Mouse (Mus musculus): ENCODE measurements around the gene Ttc28.
"Not testable (repeated sequence)": the region's sequence is repeated elsewhere in the genome, so short reads cannot be mapped to it uniquely, and the experiment has no call there.

The Ttc28 gene

DNA sequence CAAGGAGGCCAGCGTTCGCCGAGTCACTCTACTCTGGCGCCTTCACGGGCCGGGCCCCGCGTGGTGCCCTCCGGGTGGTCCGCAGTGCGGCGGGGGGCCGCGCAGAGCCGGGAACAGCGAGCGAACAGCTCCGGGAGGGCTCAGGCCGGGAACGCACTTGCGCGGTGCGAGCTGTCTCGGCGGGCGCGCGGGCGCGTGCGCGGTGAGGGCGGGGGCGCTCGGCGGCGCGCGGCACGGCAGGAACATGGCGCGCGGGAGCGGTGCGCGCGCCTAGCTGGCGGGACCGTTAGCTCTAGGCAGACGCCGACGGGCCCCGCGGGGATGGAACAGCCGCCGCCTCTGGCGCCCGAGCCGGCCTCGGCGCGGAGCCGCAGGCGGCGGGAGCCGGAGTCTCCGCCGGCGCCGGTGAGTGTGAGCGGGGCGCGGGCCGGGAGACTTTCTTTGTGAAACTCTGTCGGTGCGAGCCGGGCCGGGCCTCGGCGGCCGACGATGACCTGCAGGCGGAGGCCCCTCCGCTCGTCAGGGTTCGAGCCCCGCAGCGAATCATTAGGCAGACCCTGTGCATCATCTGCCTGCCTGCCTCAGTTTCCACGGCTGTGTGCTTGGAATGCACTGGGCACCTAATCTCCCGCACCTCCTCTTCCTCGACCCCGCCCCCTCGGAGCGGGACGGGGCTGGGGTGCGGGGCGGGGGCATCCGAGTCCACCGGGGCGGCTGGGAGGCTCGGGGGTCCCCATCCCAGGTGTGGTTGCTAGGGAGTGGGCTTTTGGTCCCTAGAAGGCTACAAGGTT lies at the start of gene Ttc28:
TSS of gene Ttc28 (plus strand) at position 220 of the 791 bp plus-strand sequence.
- peak; percentile 72 for DNase-seq (ENCODE audit: low spot score)

DNA sequence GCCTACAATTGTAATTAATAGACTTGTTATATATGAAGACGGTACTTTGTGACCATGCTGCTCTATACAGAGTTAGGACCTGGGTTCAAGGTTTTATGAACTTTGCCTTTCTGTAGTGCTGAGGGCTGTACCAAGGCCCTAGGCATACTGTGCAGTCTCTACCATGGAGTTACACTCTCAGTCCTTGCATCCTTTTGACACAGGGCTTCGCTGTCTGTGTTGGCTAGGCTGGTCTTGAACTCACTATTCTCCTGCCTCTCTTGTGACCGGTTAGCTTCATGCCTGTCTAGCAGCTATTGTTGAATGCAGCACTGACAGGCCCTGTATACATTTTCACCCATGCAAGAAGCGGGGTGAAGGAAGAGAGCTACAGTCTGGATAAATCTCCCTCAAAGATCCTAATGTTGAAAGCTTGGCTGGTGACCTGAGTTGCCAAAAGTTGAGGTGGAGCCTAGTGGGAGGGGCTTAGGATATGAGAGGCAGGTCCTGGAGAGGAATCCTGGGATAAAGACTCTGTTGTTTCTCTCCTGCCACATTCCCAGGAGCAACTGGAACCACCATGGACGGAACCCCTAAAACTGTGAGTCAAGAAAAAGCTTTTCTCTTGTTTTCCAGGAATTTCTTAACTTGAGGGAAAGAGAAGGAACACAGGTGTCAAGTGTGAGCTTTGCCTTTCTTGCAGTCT lies 48.4 kb upstream of the Ttc28 start:
- no peak for DNase-seq (ENCODE audit: low spot score)

DNA sequence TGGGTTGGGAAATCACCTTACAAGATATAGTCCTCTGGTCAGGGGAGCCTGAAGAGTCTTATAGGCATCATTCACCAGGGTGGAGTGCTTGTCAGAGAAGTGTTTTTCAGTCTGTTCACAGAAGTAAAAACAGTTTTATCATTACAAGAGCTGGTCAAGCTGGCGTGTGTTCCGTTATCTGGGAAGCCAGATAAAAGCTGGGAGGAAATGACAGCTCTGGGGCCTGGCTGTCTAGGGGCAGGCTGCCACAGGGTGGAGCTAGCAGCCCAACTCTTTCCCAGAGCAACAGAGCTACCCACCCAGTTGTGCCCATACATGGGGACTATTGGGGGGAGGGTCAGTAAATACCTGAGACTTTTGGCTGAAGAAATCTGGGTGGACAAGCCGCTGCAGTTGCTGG lies 43.6 kb upstream of the Ttc28 start:
- DNase-seq (ENCODE audit: low spot score), result peak; percentile 67

DNA sequence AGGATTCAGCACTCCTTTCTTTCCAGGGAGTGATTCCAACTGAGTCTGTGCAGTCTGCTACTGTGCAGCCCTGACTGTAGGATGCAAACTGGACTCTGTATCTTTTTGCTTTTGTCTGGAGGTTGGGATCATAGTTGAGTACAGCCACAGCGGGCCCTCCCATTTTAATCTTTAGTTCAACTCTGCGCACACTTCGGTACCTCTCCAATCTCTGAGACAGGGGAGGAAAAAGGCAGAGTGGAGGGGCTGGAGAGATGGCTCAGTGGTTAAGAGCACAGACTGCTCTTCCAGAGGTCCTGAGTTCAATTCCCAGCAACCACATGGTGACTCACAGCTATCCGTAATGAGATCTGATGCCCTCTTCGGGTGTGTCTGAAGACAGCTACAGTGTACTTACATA lies 41.6 kb upstream of the Ttc28 start:
- not testable (repeated sequence) for DNase-seq (ENCODE audit: low spot score)

DNA sequence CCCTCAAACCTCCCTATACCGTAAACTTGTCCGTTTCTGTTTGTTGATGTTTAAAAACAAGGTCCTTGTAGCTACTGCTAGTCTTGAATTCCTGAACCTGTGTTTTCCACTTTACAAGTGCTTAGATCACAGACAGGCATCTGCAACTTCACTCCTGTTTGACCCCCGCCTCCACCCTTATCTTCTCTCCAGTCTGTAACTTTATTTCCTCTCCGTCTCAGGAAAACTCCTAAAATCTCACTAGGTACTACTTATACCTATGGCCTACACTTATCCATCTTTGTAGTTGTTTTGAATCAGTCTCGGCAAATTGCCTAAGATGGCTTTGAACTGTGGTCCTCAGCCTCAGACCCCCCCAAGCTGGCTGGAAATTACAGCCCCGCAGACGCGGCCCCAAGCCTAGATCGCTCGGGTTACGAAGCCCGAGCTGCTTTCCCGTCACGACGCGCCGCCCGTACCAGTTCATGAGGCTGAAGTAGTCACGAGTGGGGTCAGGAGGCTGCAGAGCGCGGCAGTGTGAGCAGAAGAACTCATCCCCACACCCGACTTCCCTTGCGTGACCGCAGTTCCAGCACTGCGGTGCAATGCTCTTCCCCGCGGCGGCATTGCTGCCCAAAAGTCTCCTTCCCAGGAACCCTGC lies 40.4 kb upstream of the Ttc28 start:
- no peak for DNase-seq (ENCODE audit: low spot score)

DNA sequence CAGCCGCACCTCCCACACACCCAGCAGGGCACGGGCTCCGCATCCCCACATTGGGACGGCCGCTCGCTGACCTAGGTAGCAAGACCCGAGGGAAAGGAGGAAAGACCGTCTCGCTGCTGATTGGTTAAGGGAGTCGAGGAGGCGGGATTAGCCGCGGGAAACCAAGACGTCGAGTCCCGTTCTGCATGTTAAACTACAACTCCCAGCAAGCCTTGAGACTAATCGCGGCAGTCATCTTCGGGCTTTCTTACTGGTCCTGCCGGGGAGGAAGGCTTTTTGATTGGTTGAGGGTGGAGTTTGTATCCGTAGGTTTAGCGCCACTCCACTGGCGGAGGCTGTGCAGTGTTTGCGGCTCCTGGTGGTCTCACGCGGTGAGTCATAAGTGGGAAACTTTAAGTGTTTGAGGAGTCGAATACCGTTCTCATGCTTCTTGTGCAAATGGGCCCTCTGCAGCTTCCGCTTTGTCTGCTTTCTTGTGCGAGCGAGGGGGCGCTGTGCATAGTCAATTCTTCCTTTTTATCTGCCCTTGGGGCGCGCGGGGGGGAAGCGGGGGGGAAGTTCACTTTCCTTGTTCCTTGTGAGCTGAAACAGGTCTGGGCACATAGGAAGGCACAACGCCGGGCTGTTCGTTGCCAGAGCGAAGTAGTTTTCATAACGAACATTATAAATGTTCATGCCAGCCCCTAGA lies 39.8 kb upstream of the Ttc28 start, which contains the start of the genes Hscb and Chek2:
TSS of gene Hscb (minus strand) at position 100 of the 688 bp plus-strand sequence.
TSS of gene Chek2 (plus strand) at position 302 of the 688 bp plus-strand sequence.
- DNase-seq (ENCODE audit: low spot score), result peak; percentile 92

DNA sequence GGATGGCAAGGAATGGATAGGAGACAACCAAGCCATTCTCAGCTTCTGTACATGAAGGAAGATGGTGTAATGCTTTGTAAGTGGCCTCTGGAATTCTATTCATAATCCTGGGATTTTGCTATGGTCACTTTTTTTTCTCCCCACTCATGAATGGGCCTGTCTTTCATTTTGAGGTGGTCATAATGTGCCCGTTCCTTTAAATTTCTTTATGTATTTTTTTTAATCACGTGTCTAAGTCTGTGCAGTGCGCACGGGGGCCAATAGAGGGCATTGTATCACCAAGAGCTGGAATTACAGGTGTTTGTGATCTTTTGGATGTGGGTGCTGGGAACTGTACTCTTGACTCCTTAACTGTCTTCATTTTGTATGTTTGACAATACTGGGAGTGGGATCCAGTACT lies 39.1 kb upstream of the Ttc28 start:
- peak; percentile 71 for DNase-seq (ENCODE audit: low spot score)

DNA sequence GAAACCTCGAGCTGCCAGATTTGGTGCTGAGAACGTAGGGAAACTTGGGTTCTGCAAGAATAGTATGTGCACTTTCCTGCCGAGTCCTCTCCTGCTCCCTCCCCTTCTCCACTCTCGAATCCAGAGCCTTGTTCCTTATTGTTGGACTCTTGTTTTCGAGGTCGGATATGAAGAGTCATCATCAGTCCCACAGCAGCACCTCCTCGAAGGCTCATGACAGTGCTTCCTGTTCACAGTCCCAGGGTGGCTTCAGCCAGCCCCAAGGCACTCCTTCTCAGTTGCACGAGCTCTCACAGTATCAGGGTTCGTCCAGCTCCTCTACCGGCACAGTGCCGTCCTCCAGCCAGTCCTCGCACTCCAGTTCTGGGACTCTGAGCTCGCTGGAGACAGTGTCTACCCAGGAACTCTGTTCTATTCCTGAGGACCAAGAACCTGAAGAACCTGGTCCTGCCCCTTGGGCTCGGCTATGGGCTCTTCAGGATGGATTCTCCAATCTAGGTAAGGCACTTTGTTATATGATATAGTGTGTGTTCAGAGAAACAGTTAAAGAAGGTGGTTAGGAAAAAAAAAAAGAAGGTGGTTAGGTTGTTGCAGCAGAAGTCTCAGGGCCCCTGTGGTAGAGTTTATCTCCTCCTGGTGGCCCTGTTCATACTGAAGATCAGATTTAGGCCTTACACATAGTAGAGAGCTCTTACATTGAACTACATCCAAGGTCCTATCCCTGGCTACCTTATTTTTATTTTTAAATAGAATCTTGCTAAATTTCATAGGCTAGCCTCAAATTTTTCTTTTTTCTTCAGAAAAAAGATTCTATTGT lies 38.3 kb upstream of the Ttc28 start:
- DNase-seq (ENCODE audit: low spot score), result peak; percentile 9

DNA sequence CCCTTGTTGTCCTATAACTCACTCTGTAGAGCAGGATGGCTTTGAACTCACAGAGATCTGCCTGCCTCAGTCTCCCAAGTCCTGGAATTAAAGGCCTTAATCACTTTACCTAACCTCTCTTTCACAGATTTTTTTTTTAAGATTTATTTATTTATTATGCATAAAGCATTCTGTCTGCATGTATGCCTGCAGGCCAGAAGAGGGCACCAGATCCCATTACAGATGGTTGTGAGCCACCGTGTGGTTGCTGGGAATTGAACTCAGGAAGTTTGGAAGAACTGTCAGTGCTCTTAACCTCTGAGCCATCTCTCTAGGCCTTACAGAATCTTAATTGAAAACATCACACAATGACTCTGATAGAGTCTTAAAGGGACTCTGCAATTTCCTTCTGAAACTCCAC lies 26.6 kb upstream of the Ttc28 start:
- DNase-seq (ENCODE audit: low spot score), result no peak

DNA sequence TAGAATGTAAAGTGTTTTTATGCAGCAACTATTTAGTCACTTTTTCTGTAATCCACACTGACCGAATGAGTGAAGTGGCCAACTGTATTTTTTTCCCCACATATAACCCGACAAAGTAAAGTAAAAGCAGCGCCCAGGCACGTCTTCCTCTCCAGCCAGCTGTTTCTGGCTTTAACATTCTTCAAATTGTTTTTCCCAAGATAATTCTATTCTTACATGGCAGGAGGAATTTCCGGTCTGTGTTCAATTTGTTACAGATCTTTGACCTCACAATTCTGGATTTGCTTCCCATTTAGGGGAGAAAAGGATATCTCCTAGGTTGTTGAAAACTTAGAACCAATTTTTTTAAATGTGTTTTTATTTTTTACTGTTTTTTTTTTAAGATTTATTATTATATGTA lies 22.5 kb upstream of the Ttc28 start:
- no peak for DNase-seq (ENCODE audit: low spot score)

DNA sequence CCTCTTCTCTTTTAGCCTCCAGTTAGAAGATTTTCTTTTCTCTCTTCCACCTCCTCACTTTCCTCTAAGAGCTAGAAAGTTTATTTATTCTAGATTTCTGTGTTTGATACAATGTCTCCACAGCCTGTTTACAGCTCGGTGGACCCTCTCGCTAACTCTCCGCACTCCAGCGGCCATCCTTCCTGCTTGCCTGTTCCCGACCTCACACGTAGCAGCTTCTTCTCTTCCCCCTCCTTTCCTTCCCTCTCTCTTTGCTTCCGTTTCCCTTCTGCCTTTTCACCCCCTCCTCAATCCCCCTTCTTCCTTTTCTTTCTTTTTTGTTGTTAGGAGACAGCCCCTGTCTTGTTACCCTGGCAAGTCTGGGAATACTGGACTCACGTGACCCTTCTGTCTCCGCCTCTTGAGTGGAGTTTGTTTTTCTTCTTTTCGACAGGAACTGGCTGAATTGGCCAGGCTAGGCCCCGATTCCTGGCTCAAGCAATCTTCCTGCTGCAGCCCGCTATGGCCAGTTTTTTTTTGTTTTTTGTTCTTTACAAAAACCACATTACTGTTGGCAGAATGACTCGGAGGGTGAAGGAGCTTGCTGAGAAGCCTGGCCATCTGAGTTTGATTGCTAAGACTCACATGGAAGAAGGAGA lies 20.5 kb upstream of the Ttc28 start:
- no peak for DNase-seq (ENCODE audit: low spot score)

DNA sequence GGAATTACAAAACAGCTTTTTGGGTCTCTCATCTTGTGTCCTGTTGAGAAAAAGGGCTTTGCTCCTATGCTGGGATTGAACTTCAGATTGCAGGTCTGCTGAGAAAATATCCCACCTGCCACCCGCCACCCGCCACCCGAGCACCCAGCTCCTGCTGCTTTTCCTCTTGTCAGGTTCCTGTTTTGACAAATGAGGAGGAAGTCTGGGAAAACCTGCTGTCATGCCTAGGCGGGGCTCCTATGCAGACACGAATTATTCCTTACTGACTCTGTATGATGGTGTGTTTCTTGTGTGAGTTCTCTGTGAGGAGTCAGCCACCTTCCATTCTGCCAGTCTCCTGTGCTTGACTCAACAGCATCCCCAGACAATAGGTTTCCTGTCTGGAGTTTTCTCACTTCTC lies 19.2 kb upstream of the Ttc28 start:
- no peak for DNase-seq (ENCODE audit: low spot score)

DNA sequence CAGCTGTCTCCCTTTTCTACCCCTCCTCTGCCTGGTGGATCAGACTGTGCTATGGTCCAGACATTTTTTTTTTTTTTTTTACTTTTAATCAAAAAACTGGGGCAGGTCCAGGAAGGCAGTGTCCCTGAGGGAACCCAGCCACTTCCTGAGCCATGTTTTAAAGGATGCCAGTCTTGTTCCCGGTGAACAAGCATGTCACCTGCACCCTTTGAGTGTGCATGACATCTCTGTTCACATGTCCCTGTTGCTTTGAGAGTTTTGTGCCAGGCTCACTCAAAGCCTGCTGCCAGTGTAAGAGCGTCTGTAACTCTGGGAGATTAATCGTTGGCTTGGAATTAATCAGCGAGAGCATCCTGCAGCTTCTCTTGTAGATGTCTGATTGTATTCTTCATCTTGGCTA lies 11.1 kb upstream of the Ttc28 start:
- DNase-seq (ENCODE audit: low spot score), result no peak

DNA sequence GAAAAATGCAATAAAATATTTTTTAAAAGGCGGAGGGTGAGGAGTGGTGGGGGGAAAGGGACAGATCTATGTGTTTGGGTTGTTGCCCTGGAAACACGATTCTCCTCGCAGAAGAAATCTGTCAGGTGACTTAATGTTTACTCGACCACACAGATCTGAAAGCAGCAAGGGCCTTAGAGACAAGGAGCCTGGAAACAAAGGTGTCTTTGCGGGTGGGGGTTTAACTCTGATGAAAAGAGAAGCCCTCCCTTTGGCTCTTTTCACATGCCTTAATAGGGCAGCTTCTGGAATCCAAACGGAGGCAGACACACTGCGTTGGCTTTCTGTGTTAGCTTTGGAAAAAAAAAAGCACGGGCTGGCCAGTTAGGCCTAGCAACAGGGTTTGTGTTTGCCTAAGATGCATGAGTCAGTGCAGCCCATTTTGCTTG lies 10.3 kb upstream of the Ttc28 start:
- DNase-seq (ENCODE audit: low spot score), result no peak

DNA sequence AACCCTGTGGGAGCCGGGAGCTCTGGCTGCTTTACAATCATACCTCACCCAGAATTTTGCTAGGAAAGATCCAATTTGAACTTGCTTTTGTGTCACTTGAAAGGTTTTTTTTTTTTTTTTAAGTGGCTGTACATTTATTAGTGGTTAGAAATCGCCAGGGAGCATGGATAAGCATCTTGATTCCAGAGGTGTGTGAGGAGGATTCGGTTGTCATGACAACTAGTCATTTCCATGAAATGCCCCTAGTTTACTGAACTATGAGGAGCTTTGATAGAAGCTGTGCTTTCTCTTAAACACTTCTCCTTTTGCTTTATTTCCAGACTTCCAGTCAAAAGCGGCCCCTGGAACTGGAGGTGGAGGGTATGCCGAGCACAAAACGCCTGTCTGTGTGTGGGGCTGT lies 6.4 kb upstream of the Ttc28 start:
- no peak for DNase-seq (ENCODE audit: low spot score)

DNA sequence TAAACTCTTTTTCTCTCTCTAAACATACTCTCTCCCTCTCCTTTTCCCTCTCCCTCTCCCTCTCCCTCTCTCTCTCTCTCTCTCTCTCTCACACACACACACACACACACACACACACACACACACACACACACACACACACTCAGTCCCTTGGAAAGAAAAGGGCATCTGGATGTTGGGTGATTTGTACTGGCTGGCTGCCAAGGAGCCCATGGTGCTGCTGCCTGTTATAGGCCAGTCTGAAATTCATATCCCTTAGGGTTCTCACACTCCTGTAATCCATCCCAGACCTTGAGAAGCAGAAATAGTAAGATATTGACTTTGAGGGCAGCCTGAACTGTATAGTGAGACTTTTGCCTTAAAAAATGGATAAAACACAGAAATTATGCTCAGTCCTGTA lies 4.9 kb upstream of the Ttc28 start:
- no peak for DNase-seq (ENCODE audit: low spot score)

DNA sequence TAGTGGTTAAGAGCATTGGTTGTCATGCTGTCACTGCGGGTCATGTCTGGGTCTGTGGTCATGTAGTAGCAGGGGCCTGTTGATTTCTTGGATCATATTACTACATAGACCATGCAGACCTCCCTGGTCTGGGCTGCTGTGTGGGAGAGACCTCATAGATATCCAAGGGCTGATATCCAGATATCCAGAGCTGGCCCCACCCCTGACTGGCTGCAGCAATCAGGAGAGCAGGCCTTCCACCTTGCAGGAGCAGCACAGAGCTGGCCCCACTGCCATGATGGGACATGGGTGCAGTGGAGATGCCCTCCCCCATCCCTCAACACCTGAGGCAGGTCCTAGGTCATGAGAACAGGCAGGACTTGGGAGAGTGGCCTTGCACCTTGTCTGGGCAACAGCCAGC lies 4.3 kb upstream of the Ttc28 start:
- DNase-seq (ENCODE audit: low spot score), result no peak

DNA sequence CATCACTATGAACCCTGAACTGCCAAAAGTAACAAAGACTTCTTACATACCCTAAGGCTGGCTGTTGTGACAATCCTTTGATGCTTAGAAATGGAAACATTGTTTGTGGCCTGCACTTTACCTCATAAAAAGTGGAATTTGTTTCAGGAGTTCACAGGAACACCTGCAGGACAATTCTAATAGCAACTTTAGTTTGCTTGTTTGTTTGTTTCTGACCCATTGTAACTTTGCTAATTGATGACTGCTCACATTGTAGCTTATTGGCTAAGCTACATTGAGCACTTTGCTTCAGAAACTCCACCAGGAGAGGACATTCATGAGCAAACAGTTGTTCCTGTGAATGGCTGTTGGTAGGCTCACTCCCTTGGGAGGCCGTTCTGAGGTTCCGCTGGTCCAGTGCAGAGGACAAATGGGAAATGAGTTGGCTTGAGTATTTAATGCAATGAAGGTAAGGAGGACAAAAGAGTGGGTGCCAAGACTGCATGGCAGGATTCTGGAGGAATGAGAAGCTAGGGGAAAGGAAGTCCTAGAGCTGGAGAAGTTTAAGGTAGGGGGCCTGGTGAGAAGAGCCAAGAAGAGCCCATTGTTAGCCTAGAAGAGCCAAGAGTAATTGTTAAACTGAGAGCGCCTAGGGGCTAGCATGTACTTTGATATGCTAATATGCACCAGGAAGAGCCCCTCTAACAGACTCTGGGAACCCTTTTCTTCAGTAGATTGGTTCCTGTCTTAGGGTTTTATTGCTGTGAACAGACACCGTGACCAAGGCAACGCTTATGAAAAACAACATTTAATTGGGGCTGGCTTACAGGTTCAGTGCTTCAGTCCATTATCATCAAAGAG lies 1.7 kb upstream of the Ttc28 start:
- no peak for DNase-seq (ENCODE audit: low spot score)

DNA sequence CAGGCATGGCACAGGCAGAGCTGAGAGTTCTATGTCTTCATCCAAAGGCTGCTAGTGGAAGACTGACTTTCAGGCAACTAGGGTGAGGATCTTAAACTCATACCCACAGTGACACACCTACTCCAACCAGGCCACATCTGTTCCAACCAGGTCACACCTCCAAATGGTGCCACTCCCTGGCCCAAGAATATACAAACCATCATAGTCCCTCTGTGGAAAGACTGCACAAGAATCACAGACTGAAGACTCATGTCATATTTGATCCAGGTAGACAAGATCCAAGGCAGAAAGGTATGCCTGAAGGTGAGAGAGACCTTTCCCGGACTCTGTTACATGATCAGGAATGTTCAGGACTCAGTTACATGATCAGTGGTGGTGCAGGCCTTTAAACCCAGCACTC lies 1.1 kb upstream of the Ttc28 start:
- DNase-seq (ENCODE audit: low spot score), result not testable (repeated sequence)

DNA sequence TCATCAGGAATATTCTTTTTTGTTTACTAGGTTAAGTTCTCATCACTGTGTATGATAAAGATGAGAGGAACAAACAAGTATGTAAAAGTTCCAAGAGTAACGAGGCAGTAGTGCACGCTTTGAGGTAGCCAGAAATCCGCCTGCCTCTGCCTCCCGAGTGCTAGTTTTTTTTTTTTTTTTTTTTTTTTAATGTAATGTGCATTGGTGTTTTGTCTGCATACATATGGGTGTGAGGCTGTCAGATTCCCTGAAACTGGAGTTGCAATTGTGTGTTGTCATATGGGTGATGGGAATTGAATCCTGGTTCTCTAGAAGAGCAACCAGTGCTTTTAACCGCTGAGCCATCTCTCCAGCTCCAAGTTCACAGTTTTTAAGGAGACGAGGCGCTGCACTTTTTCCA lies 561 bp upstream of the Ttc28 start:
- no peak for DNase-seq (ENCODE audit: low spot score)

Data from spleen, adult 12 weeks (tissue).